Mouse (Mus musculus) midbrain, embryonic 14.5 days (tissue): ENCODE data around the gene Gm20388. TPM values are rescaled to one million over a fixed set of nuclear protein-coding genes. Genes with fewer than 3 reads are reported as not detected.

Experiments used
- ATAC-seq: fragments of 200-750 bp; cut with Nextera tagmentation; 2 replicates; pipeline ENCODE4 v1.8.0; 2017; ENCODE audit warnings: moderate number of reproducible peaks, moderate library complexity; ENCODE audit not compliant: low FRiP score, low TSS enrichment
- DNase-seq: peaks from one replicate; pipeline ENCODE4 v3.0.0-alpha.2; 2015
- H3K27ac ChIP-seq: fragments of 300-500 bp; sonication (generic); replicated peaks from 2 replicates; pipeline ENCODE4 v1.5.1; 2014; ENCODE audit warnings: mild to moderate bottlenecking, low read depth, low read length, moderate library complexity
- H3K27me3 ChIP-seq: fragments of 300-500 bp; sonication (generic); 2 replicates; pipeline ENCODE4 v1.6.1; 2014; ENCODE audit warnings: low read length, control low read depth, mixed read lengths; ENCODE audit not compliant: control insufficient read depth, insufficient read depth
- H3K36me3 ChIP-seq: fragments of 300-500 bp; sonication (generic); 2 replicates; pipeline ENCODE4 v1.6.1; 2014; ENCODE audit warnings: low read length, control low read depth; ENCODE audit not compliant: control insufficient read depth, insufficient read depth
- H3K4me1 ChIP-seq: fragments of 300-500 bp; sonication (generic); 2 replicates; pipeline ENCODE4 v1.6.1; 2014; ENCODE audit warnings: mild to moderate bottlenecking, antibody characterized with exemption, low read length, control low read depth; ENCODE audit not compliant: control insufficient read depth, insufficient read depth
- H3K4me2 ChIP-seq: fragments of 300-500 bp; sonication (generic); 2 replicates; pipeline ENCODE4 v1.6.1; 2014; ENCODE audit warnings: mild to moderate bottlenecking, low read length, moderate library complexity
- H3K4me3 ChIP-seq: fragments of 300-500 bp; sonication (generic); replicated peaks from 2 replicates; pipeline ENCODE4 v1.5.1; 2014; ENCODE audit warnings: low read depth, low read length
- H3K9ac ChIP-seq: fragments of 300-500 bp; sonication (generic); replicated peaks from 2 replicates; pipeline ENCODE4 v1.6.1; 2014; ENCODE audit warnings: mild to moderate bottlenecking, low read length, moderate library complexity
- H3K9me3 ChIP-seq: fragments of 300-500 bp; sonication (generic); 2 replicates; pipeline ENCODE4 v1.6.1; 2016; ENCODE audit warnings: low read length, control low read depth, mixed read lengths; ENCODE audit not compliant: control insufficient read depth
- WGBS: fragments of 180-500 bp; shearing (Covaris S2); extraction: QIAGEN DNeasy Blood & Tissue Kit; methylation state at CpG from one replicate; pipeline ENCODE4 v1.1.7; 2014; 5-methylcytosine and 5-hydroxymethylcytosine counted together
- polyA plus RNA-seq: library from polyadenylated mRNA; unstranded; fragments of >200 nt; fragmentation: Nextera tagmentation; extraction: Ambion mirVana; gene quantifications from 2 replicates; pipeline ENCODE4 v1.2.1, GENCODE M21; 2014

Gm20388 gene
- polyA plus RNA-seq, 1 experiment from 2014 or later: 4.1 TPM

DNA sequence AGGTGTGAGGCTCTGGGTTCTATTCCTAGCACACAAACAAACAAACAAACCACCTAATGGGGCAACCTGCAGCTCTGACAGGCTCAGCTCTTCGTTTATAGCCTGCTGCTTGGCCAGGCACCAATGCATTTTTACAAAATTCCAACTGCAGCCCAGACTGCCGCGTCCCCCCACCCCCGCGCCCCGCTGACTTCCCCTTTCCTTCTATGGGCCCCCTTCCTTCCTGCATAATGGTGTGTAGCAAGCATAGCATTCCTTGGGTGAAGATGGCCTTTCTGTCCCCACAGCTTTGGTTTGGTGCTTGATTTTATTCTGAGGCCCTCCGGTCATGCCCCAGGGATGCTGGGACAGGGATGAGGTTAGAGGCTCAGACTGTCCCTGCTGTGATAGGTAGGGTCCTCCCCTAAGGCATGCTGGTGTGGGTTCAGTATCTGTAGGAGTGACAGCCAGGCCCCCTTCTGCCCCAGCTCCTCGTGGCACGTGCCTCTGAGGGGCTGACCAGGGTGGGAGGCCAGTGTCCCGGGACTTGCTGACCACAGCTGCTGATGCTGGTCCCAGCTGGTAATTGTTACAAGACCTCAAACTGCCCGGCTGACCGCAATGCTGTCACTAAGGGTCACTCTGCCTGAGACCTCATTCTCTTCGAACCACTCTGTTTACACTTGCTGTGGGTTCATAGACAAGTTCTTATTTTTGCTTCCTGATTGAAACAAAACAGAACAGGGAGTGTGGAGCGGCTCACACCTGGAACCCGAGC, 103.8 kb downstream of the Gm20388 start:
- H3K36me3 ChIP-seq: no peaks in the 10 kb centered on the region
- H3K9me3 ChIP-seq: no peaks in the 10 kb centered on the region
- WGBS: 73% methylated on average over 15 of the region's 15 CpGs
- ATAC-seq (no peak), DNase-seq (no peak)
- no peaks in the 10 kb centered on the region for H3K27me3 ChIP-seq
- H3K4me3 ChIP-seq: no peak overlapping the region
- no peak overlapping the region for H3K27ac ChIP-seq
- no peak overlapping the region for H3K9ac ChIP-seq
- H3K4me1 ChIP-seq: no peaks in the 10 kb centered on the region
- H3K4me2 ChIP-seq: no peak overlapping the region

DNA sequence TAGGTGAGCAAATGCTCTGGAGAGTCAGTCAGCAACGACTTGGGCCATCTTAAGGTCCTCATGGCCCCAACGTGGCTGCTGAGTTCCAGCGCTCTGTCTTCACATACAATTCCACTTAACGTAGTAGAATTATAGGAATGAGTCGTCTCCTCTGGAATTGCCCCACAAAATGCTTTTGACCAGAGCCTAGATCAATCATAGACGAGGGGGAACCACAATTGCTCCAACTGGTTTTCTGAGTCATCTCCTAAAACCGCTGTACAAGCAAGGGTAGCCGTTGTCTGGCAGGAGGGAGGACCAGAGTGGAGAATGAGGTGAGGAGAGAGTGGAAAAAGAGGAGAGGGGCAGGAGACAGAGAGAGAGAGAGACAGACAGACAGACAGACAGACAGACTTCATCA, 105.3 kb downstream of the Gm20388 start:
- Histone ChIP-seq H3K9ac (no peak overlapping the region), H3K27ac (no peak overlapping the region), H3K36me3 (no peaks in the 10 kb centered on the region), H3K27me3 (no peaks in the 10 kb centered on the region), H3K4me3 (no peak overlapping the region), H3K9me3 (no peaks in the 10 kb centered on the region), H3K4me1 (0 out of 2 replicates have a peak, but pooled peaks cover 5% of the 10 kb centered on the region), H3K4me2 (no peak overlapping the region)
- 84% methylated on average over 8 of the region's 8 CpGs for WGBS
- ATAC-seq (no peak), DNase-seq (no peak)

DNA sequence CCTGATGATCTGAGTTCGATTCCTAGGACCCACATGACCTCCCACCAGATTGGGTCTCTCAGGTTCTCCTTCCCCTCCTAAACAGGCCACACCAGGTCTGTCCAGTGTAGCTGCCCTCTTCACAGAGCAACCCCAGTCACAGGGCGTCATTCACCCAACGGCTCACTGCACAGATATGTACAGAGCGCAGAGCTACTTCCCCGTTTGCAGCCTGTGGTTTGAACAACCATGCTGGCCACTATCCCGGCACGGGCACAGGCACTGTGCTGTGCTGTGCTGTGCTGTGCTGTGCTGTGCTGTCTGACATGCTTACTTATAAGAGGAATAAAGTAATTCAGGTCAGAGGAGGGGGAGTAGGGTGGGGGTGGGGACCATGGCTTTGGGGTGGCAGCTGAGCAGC, 105.8 kb downstream of the Gm20388 start:
- 85% methylated on average over 7 of the region's 7 CpGs for WGBS
- DNase-seq: no peak
- H3K4me1 ChIP-seq: 0 out of 2 replicates have a peak, but pooled peaks cover 5% of the 10 kb centered on the region
- no peak overlapping the region for H3K9ac ChIP-seq
- no peak overlapping the region for H3K4me3 ChIP-seq
- no peak for ATAC-seq
- H3K4me2 ChIP-seq: no peak overlapping the region
- no peak overlapping the region for H3K27ac ChIP-seq
- H3K27me3 ChIP-seq: no peaks in the 10 kb centered on the region
- H3K36me3 ChIP-seq: no peaks in the 10 kb centered on the region
- no peaks in the 10 kb centered on the region for H3K9me3 ChIP-seq

DNA sequence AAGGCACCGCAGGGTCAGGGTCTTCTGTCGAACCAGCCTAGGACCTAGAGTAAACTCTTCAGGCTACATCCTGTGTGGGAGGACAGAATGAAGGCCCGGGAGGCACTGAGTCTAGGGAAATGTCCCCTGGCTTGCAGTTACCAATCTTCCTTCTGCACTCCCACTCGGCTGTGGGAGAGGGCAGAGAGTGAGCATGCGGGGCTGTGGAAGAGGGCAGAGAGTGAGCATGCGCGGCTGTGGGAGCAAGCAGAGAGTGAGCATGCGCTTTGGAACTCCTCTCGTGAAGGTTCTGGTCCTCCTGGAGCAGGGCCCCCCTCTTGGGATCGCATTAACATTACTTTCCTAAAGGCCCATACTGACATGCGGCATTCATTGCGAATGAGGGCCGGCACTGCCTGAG, 106.7 kb downstream of the Gm20388 start:
- no peak overlapping the region for H3K4me2 ChIP-seq
- H3K36me3 ChIP-seq: no peaks in the 10 kb centered on the region
- no peak overlapping the region for H3K4me3 ChIP-seq
- ATAC-seq (no peak), DNase-seq (no peak)
- H3K27ac ChIP-seq: no peak overlapping the region
- 93% methylated on average over 13 of the region's 13 CpGs for WGBS
- H3K9ac ChIP-seq: no peak overlapping the region
- no peaks in the 10 kb centered on the region for H3K27me3 ChIP-seq
- H3K9me3 ChIP-seq: no peaks in the 10 kb centered on the region
- 0 out of 2 replicates have a peak, but pooled peaks cover 5% of the 10 kb centered on the region for H3K4me1 ChIP-seq

DNA sequence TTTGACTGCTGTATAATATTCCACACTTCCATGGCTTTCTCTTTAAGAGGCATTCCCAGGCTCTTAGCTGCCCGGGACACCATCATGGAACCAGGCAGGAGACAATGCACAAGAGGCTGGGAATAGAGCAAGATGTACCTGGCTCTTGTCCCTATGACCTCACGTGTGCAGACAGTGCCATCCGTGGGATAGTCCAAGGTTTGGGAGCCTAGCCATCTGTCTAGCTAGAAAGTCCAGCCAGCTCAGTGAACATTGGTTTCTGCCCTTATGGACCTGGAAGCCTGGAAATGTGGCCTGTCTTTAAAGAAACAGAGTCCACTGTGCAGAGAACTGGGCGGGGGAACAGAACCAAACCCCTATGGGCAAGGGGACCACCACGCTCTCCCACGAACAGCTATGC, 107.1 kb downstream of the Gm20388 start:
- H3K9ac ChIP-seq: no peak overlapping the region
- H3K9me3 ChIP-seq: no peaks in the 10 kb centered on the region
- H3K27me3 ChIP-seq: no peaks in the 10 kb centered on the region
- H3K36me3 ChIP-seq: no peaks in the 10 kb centered on the region
- ATAC-seq (no peak), DNase-seq (no peak)
- H3K4me1 ChIP-seq: 0 out of 2 replicates have a peak, but pooled peaks cover 5% of the 10 kb centered on the region
- WGBS: 95% methylated on average over 6 of the region's 6 CpGs
- H3K27ac ChIP-seq: no peak overlapping the region
- H3K4me3 ChIP-seq: no peak overlapping the region
- H3K4me2 ChIP-seq: no peak overlapping the region

DNA sequence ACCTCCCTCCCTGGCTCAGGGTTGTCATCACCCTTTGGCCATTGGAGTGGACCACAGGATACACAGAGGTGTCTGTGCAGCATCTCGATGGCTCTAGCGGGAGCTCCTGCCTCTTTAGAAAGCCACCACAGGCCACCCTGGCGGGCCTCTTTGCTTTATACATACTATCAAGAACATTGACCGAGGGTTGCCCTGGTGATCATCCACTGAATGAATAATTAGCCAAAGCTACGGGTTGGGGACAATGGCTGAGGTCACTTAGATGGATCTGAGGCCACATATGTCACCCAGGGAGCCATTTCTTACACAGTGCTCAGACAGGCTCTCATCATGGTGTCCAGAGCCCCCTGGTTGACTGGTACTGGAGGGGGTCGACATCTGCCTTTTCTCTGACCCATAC, 107.7 kb downstream of the Gm20388 start:
- H3K27ac ChIP-seq: no peak overlapping the region

DNA sequence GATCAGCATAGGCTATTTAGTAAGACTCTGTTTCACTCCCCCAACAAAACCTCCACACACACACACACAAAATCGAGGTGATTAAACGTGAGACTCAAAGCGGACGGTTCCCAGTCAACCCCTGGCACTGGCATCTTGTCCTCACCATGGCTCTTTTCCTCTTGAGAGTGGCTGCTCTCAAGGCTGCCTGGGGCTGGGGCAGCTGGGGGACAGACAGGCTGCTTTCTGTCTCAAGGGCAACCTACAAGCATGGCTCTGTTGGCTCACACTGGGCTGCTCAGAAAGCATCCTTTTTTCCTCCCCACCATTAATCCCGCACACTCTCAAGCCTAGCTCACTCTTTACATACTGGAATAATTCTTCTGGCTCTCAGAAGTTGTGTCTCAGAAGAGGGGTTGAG, 108.7 kb downstream of the Gm20388 start:
- no peaks in the 10 kb centered on the region for H3K9me3 ChIP-seq
- DNase-seq (no peak), ATAC-seq (no peak)
- no peak overlapping the region for H3K27ac ChIP-seq
- H3K36me3 ChIP-seq: no peaks in the 10 kb centered on the region
- no peak overlapping the region for H3K9ac ChIP-seq
- 0 out of 2 replicates have a peak, but pooled peaks cover 5% of the 10 kb centered on the region for H3K4me1 ChIP-seq
- 80% methylated on average over 5 of the region's 5 CpGs for WGBS
- no peak overlapping the region for H3K4me2 ChIP-seq
- no peaks in the 10 kb centered on the region for H3K27me3 ChIP-seq
- H3K4me3 ChIP-seq: no peak overlapping the region

More for the DNA sequence above, 107.7 kb downstream of the Gm20388 start:
- 0 out of 2 replicates have a peak, but pooled peaks cover 5% of the 10 kb centered on the region for H3K4me1 ChIP-seq
- no peak overlapping the region for H3K9ac ChIP-seq
- 27% methylated on average over 6 of the region's 6 CpGs for WGBS
- no peak overlapping the region for H3K4me3 ChIP-seq
- ATAC-seq: no peak
- no peak overlapping the region for H3K4me2 ChIP-seq
- no peaks in the 10 kb centered on the region for H3K36me3 ChIP-seq
- H3K27me3 ChIP-seq: no peaks in the 10 kb centered on the region
- DNase-seq: no peak
- H3K9me3 ChIP-seq: no peaks in the 10 kb centered on the region

DNA sequence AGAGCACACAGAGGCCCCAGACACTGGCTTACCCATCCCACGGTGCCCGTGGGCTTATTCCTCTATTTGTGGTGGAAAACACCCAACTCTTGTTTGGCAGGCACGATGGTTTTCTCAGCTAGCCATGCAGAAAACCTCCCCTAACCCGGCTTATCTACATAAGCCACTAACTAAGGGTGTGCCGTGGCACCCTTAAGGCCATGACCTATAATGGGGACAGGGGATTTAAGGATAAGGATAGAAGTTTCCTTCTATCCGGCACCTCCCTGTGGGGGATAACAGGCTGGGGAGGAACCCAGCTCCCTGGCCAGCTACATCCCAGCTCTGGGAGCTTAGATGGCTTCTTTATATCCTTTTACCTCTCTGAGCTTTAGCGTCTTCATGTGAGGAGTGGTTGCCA, 109.7 kb downstream of the Gm20388 start:
- H3K9ac ChIP-seq: no peak overlapping the region
- 0 out of 2 replicates have a peak, but pooled peaks cover 5% of the 10 kb centered on the region for H3K4me1 ChIP-seq
- H3K27me3 ChIP-seq: no peaks in the 10 kb centered on the region
- DNase-seq (no peak), ATAC-seq (no peak)
- H3K9me3 ChIP-seq: no peaks in the 10 kb centered on the region
- H3K27ac ChIP-seq: no peak overlapping the region
- no peak overlapping the region for H3K4me3 ChIP-seq
- WGBS: 71% methylated on average over 7 of the region's 7 CpGs
- no peaks in the 10 kb centered on the region for H3K36me3 ChIP-seq
- H3K4me2 ChIP-seq: no peak overlapping the region

DNA sequence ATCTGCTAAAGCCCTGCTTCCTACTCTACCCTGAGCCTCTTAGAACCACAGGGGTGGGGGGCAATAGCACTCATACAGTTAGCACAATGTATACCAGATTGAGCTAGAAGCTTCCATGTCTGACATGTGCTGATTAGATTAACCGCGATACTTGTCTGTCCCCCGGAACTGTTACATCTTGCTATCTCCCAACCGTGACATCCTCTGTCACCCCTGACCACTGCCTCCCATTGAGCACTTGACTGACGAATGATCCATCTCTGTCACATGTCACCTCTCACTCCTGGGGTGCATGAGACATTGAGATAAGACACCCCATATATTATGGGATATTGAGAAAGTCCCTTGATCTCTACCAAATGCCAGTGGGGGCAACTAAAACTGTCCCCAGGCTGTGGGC, 115.6 kb downstream of the Gm20388 start:
- Histone ChIP-seq H3K27me3 (no peaks in the 10 kb centered on the region), H3K9ac (no peak overlapping the region), H3K4me3 (no peak overlapping the region), H3K4me1 (no peaks in the 10 kb centered on the region), H3K27ac (no peak overlapping the region), H3K9me3 (no peaks in the 10 kb centered on the region), H3K36me3 (no peaks in the 10 kb centered on the region), H3K4me2 (no peak overlapping the region)
- WGBS: 86% methylated on average over 5 of the region's 5 CpGs
- ATAC-seq (no peak), DNase-seq (no peak)
